Mouse (Mus musculus) bone marrow macrophage, adult 2 months (primary cell): Measurements from ENCODE around the gene Oscp1.

Source experiments
- CTCF ChIP-seq: IDR thresholded peaks from 2 replicates; pipeline ENCODE4 v1.5.1; 2012; ENCODE audit warnings: low read depth, mild to moderate bottlenecking, low read length, moderate library complexity
- POLR2A ChIP-seq: IDR thresholded peaks from 2 replicates; pipeline ENCODE4 v1.6.1; 2012; ENCODE audit warnings: mild to moderate bottlenecking, low read depth, low read length, borderline replicate concordance

- TF ChIP-seq CTCF, result no peak
- no peak for TF ChIP-seq POLR2A
Observed at GRCm38 (mm10) chr4:126024303-126024900, 34.0 kb upstream of the Oscp1 start, which contains the start of gene Csf3r.
